Mouse (Mus musculus) brain, embryonic 14.5 days (tissue): Measurements from ENCODE around the gene Rell1.

Source experiments
- CTCF ChIP-seq: fragments of 200-500 bp; IDR thresholded peaks from 2 replicates; pipeline ENCODE4 v1.5.1; 2012; ENCODE audit warnings: inconsistent platforms, mild to moderate bottlenecking, moderate library complexity, borderline replicate concordance; ENCODE audit not compliant: insufficient read depth, insufficient read length; ENCODE audit errors: extremely low read depth
- POLR2A ChIP-seq: fragments of 200-500 bp; IDR thresholded peaks from 2 replicates; pipeline ENCODE4 v1.6.1; 2012; ENCODE audit warnings: mild to moderate bottlenecking, inconsistent platforms, borderline replicate concordance; ENCODE audit not compliant: poor library complexity, insufficient read depth, insufficient read length, severe bottlenecking; ENCODE audit errors: extremely low read depth

DNA sequence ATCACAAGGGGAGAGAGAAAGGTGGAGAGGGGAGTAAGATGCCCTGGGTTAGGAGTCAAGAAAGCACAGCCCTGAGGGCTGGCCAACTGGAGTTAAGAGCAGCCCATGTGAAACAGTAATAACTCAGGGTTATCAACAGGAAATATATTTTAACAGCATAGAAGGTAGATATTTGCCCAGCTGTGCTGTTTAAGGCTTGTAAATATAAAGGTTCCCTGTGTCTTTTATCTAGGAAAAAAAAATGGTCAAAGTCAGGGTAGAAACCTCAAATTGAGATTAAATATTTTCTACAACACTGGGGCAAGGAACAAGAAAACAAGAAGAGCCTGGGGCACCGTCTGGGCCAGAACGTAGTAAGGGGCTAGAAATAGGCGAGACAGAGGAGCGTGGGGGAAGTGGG lies 61.2 kb downstream of the Rell1 start:
- no peak for TF ChIP-seq CTCF
- no peak for TF ChIP-seq POLR2A
